Mouse (Mus musculus) heart, embryonic 11.5 days (tissue): Measurements from ENCODE around the gene Gm45261. TPM values are rescaled to one million over a fixed set of nuclear protein-coding genes. Genes with fewer than 3 reads are reported as not detected.

Source experiments
- ATAC-seq: fragments of 200-750 bp; cut with Nextera tagmentation; replicated peaks from 2 replicates; pipeline ENCODE4 v1.8.0; 2017; ENCODE audit warnings: moderate library complexity; ENCODE audit not compliant: insufficient number of reproducible peaks, low FRiP score, low TSS enrichment
- H3K27ac ChIP-seq: fragments of 300-500 bp; sonication (generic); 2 replicates; pipeline ENCODE4 v1.5.1; 2014; ENCODE audit warnings: mild to moderate bottlenecking, low read depth, low read length
- H3K27me3 ChIP-seq: fragments of 300-500 bp; sonication (generic); 2 replicates; pipeline ENCODE4 v1.6.1; 2014; ENCODE audit warnings: mild to moderate bottlenecking, low read length, mixed read lengths; ENCODE audit not compliant: control insufficient read depth, insufficient read depth
- H3K36me3 ChIP-seq: fragments of 300-500 bp; sonication (generic); 2 replicates; pipeline ENCODE4 v1.6.1; 2014; ENCODE audit warnings: mild to moderate bottlenecking, low read length, moderate library complexity, mixed read lengths; ENCODE audit not compliant: control insufficient read depth, insufficient read depth
- H3K4me1 ChIP-seq: fragments of 300-500 bp; sonication (generic); 2 replicates; pipeline ENCODE4 v1.6.1; 2014; ENCODE audit warnings: low read length; ENCODE audit not compliant: control insufficient read depth, insufficient read depth
- H3K4me2 ChIP-seq: fragments of 300-500 bp; sonication (generic); 2 replicates; pipeline ENCODE4 v1.6.1; 2014; ENCODE audit warnings: mild to moderate bottlenecking, moderate library complexity
- H3K4me3 ChIP-seq: fragments of 300-500 bp; sonication (generic); 2 replicates; pipeline ENCODE4 v1.5.1; 2014; ENCODE audit warnings: low read depth, low read length
- H3K9ac ChIP-seq: fragments of 300-500 bp; sonication (generic); 2 replicates; pipeline ENCODE4 v1.6.1; 2014; ENCODE audit warnings: mild to moderate bottlenecking, low read depth, low read length, moderate library complexity
- H3K9me3 ChIP-seq: fragments of 300-500 bp; sonication (generic); replicated peaks from 2 replicates; pipeline ENCODE4 v1.6.1; 2016; ENCODE audit warnings: low read length; ENCODE audit not compliant: control insufficient read depth
- WGBS: fragments of 180-500 bp; shearing (Covaris S2); extraction: QIAGEN DNeasy Blood & Tissue Kit; methylation state at CpG from one replicate; pipeline ENCODE4 v1.1.7; 2014; ENCODE audit not compliant: insufficient replicate concordance; 5-methylcytosine and 5-hydroxymethylcytosine counted together
- polyA plus RNA-seq: library from polyadenylated mRNA; unstranded; fragments of >200 nt; fragmentation: Nextera tagmentation; extraction: Ambion mirVana; gene quantifications from 2 replicates; pipeline ENCODE4 v1.2.1, GENCODE M21; 2014

Gene Gm45261
- not detected in 2 replicates for polyA plus RNA-seq

- WGBS, result 76% methylated on average over 6 of the region's 6 CpGs
- Histone ChIP-seq H3K27ac (no peak within 1 kb of the TSS), H3K4me2 (no peak within 1 kb of the TSS), H3K27me3 (no peaks in the 10 kb centered on the region), H3K9me3 (no peaks in the 10 kb centered on the region), H3K4me3 (no peak within 1 kb of the TSS), H3K9ac (no peak within 1 kb of the TSS), H3K36me3 (no peaks in the 10 kb centered on the region), H3K4me1 (no peaks in the 10 kb centered on the region)
- no peak for ATAC-seq
Measured at GRCm38 (mm10) chr1:80461348-80461747, at the start of gene Gm45261. Gm45261 (minus strand) TSS chr1:80461448.

- no peak for ATAC-seq
- WGBS, result 88% methylated on average over 2 of the region's 2 CpGs
Measured at GRCm38 (mm10) chr1:80504757-80505156, 43.5 kb upstream of the Gm45261 start.

DNA sequence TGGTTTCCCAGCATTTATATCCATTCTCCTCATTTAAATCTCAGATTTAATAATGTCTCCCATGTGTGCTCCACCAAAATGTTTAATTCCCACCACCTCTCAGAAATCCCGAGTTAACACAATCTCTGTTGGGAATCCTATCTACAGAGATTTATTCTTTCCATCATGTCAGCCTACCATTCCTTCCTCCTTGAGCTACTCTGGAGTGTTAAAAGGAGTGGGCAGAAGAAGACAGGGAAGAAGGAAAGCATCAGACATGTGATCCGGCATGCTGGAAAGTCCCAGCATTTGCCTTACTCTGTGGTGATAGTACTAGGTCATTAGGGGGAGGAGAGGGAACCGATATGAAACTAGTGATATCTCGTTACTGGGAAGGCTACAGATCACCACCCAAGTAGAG lies 42.8 kb upstream of the Gm45261 start:
- no peak overlapping the region for H3K9ac ChIP-seq
- H3K36me3 ChIP-seq, result no peaks in the 10 kb centered on the region
- no peaks in the 10 kb centered on the region for H3K27me3 ChIP-seq
- H3K4me3 ChIP-seq, result no peak overlapping the region
- H3K9me3 ChIP-seq, result no peaks in the 10 kb centered on the region; the same call in 1 of the 2 replicates
- WGBS, result 74% methylated on average over 4 of the region's 4 CpGs
- H3K27ac ChIP-seq, result no peak overlapping the region
- ATAC-seq, result no peak
- H3K4me2 ChIP-seq, result no peak overlapping the region
- no peaks in the 10 kb centered on the region for H3K4me1 ChIP-seq

More at GRCm38 (mm10) chr1:80504757-80505156, 43.5 kb upstream of the Gm45261 start:
- Histone ChIP-seq H3K27ac (no peak overlapping the region), H3K9me3 (no peaks in the 10 kb centered on the region; the same call in 1 of the 2 replicates), H3K27me3 (no peaks in the 10 kb centered on the region), H3K4me3 (no peak overlapping the region), H3K4me1 (no peaks in the 10 kb centered on the region), H3K9ac (no peak overlapping the region), H3K4me2 (no peak overlapping the region), H3K36me3 (no peaks in the 10 kb centered on the region)

GRCm38 (mm10) chr1:80502456-80503165 lies 41.4 kb upstream of the Gm45261 start:
- H3K9me3 ChIP-seq, result no peaks in the 10 kb centered on the region; the same call in 1 of the 2 replicates

DNA sequence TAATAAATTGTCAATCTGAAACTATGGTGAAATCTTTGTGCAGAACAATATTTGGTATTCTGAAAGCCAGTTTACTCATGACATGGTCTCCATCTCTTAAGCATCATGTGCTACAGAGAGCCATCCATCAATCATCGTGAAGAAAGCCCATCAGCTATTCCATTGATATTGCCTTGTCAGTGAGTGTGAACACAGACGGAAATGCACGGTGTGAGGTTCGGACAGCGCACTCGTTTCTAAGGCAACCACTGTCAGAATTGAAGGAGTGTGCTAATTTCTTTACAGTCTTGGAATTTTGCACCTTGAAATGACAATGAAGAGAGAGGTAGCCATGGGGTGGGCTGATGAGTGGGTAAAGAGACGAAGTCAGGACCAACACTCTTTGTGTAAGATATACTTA lies 38.0 kb upstream of the Gm45261 start:
- Histone ChIP-seq H3K27me3 (no peaks in the 10 kb centered on the region), H3K4me3 (no peak overlapping the region), H3K27ac (no peak overlapping the region), H3K36me3 (no peaks in the 10 kb centered on the region), H3K9me3 (no peaks in the 10 kb centered on the region), H3K4me1 (no peaks in the 10 kb centered on the region), H3K4me2 (no peak overlapping the region), H3K9ac (no peak overlapping the region)
- 77% methylated on average over 7 of the region's 7 CpGs for WGBS
- ATAC-seq, result no peak

More at GRCm38 (mm10) chr1:80502456-80503165, 41.4 kb upstream of the Gm45261 start:
- no peak overlapping the region for H3K27ac ChIP-seq
- no peak overlapping the region for H3K4me2 ChIP-seq
- no peaks in the 10 kb centered on the region for H3K4me1 ChIP-seq
- WGBS, result 79% methylated on average over 9 of the region's 9 CpGs
- ATAC-seq, result no peak
- no peak overlapping the region for H3K9ac ChIP-seq
- H3K27me3 ChIP-seq, result no peaks in the 10 kb centered on the region
- no peak overlapping the region for H3K4me3 ChIP-seq
- H3K36me3 ChIP-seq, result no peaks in the 10 kb centered on the region

DNA sequence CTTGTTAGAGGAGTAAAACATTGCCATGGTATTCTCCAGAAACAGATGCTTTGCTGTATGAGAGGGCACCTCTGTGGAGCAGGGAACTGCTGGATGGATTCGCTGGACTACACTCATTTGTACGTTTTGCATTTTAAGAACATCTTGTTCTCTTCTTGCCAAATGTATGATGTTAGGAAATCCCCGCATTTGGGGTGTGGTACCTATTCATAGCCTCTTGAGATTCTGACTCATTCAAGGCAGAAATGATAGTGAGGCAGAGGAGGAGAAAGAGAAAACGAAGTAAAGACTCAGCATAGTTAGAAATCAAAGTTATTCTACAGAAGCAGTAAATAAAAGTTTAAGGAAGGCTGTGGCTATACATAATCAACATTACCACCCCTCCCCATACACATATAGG lies 35.1 kb upstream of the Gm45261 start:
- ATAC-seq, result no peak
- H3K4me1 ChIP-seq, result no peaks in the 10 kb centered on the region
- WGBS, result 78% methylated on average over 4 of the region's 4 CpGs
- no peak overlapping the region for H3K27ac ChIP-seq
- no peak overlapping the region for H3K4me2 ChIP-seq
- no peaks in the 10 kb centered on the region for H3K36me3 ChIP-seq
- H3K9me3 ChIP-seq, result no peaks in the 10 kb centered on the region
- no peak overlapping the region for H3K9ac ChIP-seq
- no peaks in the 10 kb centered on the region for H3K27me3 ChIP-seq
- no peak overlapping the region for H3K4me3 ChIP-seq

DNA sequence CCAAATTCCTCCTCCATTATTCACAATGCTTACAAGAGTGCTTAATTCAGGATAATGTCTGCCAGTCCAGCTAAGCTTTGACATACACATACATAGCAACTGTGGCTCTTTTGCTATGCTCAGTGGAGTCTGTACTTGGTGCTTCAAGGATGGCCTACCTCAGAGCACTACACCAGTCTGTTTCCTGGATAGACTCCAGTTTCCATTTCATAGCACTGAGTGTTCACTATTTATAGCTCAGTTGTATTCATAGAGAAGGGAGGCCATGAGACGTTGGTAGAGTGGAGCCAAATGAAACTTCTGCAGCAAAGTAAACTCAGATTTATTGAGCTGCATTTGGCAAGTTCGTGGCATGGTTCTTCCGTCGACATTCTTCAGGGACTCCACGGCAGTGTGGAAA lies 22.2 kb upstream of the Gm45261 start:
- ATAC-seq, result no peak; the same call in 1 of the 2 replicates
- Histone ChIP-seq H3K9me3 (no peaks in the 10 kb centered on the region), H3K4me3 (no peak overlapping the region), H3K27me3 (no peaks in the 10 kb centered on the region), H3K27ac (no peak overlapping the region), H3K4me2 (no peak overlapping the region), H3K36me3 (no peaks in the 10 kb centered on the region), H3K4me1 (no peaks in the 10 kb centered on the region), H3K9ac (no peak overlapping the region)
- WGBS, result 78% methylated on average over 5 of the region's 5 CpGs

- H3K9me3 ChIP-seq, result no peaks in the 10 kb centered on the region
- H3K4me3 ChIP-seq, result no peak overlapping the region
- WGBS, result 62% methylated on average over 1 of the region's 1 CpGs
- no peaks in the 10 kb centered on the region for H3K4me1 ChIP-seq
- no peak overlapping the region for H3K9ac ChIP-seq
- no peak overlapping the region for H3K27ac ChIP-seq
- no peaks in the 10 kb centered on the region for H3K27me3 ChIP-seq
- H3K36me3 ChIP-seq, result no peaks in the 10 kb centered on the region
- no peak overlapping the region for H3K4me2 ChIP-seq
- ATAC-seq, result no peak
Measured at GRCm38 (mm10) chr1:80474942-80475341, 13.7 kb upstream of the Gm45261 start.

- no peaks in the 10 kb centered on the region for H3K4me1 ChIP-seq
- no peaks in the 10 kb centered on the region for H3K27me3 ChIP-seq
- 90% methylated on average over 1 of the region's 1 CpGs for WGBS
- no peak overlapping the region for H3K9ac ChIP-seq
- H3K36me3 ChIP-seq, result no peaks in the 10 kb centered on the region
- H3K4me2 ChIP-seq, result no peak overlapping the region
- no peak overlapping the region for H3K27ac ChIP-seq
- H3K9me3 ChIP-seq, result no peaks in the 10 kb centered on the region
- ATAC-seq, result no peak
- no peak overlapping the region for H3K4me3 ChIP-seq
Measured at GRCm38 (mm10) chr1:80472395-80472794, 11.1 kb upstream of the Gm45261 start.
